Mouse (Mus musculus): ENCODE measurements around the gene Clrn2.

GRCm38 (mm10) chr5:45448676-45449075, 4.9 kb upstream of the Clrn2 start:
- TF ChIP-seq CTCF (IDR thresholded peaks at IDR 0.05; ENCODE audit: low read depth), result no peak
- no peak for TF ChIP-seq EP300 (IDR thresholded peaks at IDR 0.05; ENCODE audit: low read depth)

Measured in heart, postnatal 0 days (tissue).